Mouse (Mus musculus) G1E-ER4 (cell line): Measurements from ENCODE around the gene Rnf168. TPM values are rescaled to one million over a fixed set of nuclear protein-coding genes. Genes with fewer than 3 reads are reported as not detected.

Source experiments
- GATA1 ChIP-seq: IDR thresholded peaks from one replicate; pipeline ENCODE4 v1.8.0; 2012; ENCODE audit warnings: low read length, inconsistent platforms
- polyA plus RNA-seq: library from polyadenylated mRNA; stranded (reverse); fragments of >175 nt; gene quantifications from 2 replicates; pipeline ENCODE4 v1.2.3, GENCODE M21; 2012

Gene Rnf168
- polyA plus RNA-seq, 1 experiment: 15.3 TPM

GRCm38 (mm10) chr16:32303886-32304285 lies 26.6 kb downstream of the Rnf168 start:
- TF ChIP-seq GATA1: no peak

GRCm38 (mm10) chr16:32311970-32312369 lies 34.7 kb downstream of the Rnf168 start:
- no peak for TF ChIP-seq GATA1

- TF ChIP-seq GATA1: no peak
Measured at GRCm38 (mm10) chr16:32312386-32312785, 35.1 kb downstream of the Rnf168 start.

- no peak for TF ChIP-seq GATA1
Measured at GRCm38 (mm10) chr16:32312859-32313258, 35.6 kb downstream of the Rnf168 start.

GRCm38 (mm10) chr16:32316601-32317000 lies 39.3 kb downstream of the Rnf168 start:
- no peak for TF ChIP-seq GATA1

GRCm38 (mm10) chr16:32323953-32324352 lies 46.7 kb downstream of the Rnf168 start:
- TF ChIP-seq GATA1: no peak

- no peak for TF ChIP-seq GATA1
Measured at GRCm38 (mm10) chr16:32330876-32331670, 53.8 kb downstream of the Rnf168 start.

- TF ChIP-seq GATA1: no peak
Measured at GRCm38 (mm10) chr16:32332040-32332555, 54.8 kb downstream of the Rnf168 start, which contains the start of gene Ubxn7. Gene Ubxn7, plus strand, starts transcription at chr16:32332257.

- no peak for TF ChIP-seq GATA1
Measured at GRCm38 (mm10) chr16:32332556-32333511, 55.6 kb downstream of the Rnf168 start.

- no peak for TF ChIP-seq GATA1
Measured at GRCm38 (mm10) chr16:32335146-32335545, 57.9 kb downstream of the Rnf168 start.

GRCm38 (mm10) chr16:32336026-32336780 lies 58.9 kb downstream of the Rnf168 start:
- no peak for TF ChIP-seq GATA1

GRCm38 (mm10) chr16:32337001-32337400 lies 59.7 kb downstream of the Rnf168 start:
- no peak for TF ChIP-seq GATA1

- no peak for TF ChIP-seq GATA1
Measured at GRCm38 (mm10) chr16:32340451-32340850, 63.2 kb downstream of the Rnf168 start.

- no peak for TF ChIP-seq GATA1
Measured at GRCm38 (mm10) chr16:32345521-32345920, 68.3 kb downstream of the Rnf168 start.

- no peak for TF ChIP-seq GATA1
Measured at GRCm38 (mm10) chr16:32350776-32351175, 73.5 kb downstream of the Rnf168 start.

Other genes with a start within 250 kb of the Rnf168 start
- gene Pak2, start 198.1 kb upstream of the Rnf168 start, polyA plus RNA-seq: 29.8 and 41.3 TPM in 2 replicates
- gene Pigx, start 177.7 kb upstream of the Rnf168 start, polyA plus RNA-seq: 14.8 and 21.0 TPM in 2 replicates
- 2.2 and 3.8 TPM in 2 replicates for gene Cep19, start 177.7 kb upstream of the Rnf168 start, polyA plus RNA-seq
- 70.3 and 74.8 TPM in 2 replicates for gene Nrros, start 111.9 kb upstream of the Rnf168 start, polyA plus RNA-seq
- gene Bex6, start 97.6 kb upstream of the Rnf168 start, polyA plus RNA-seq: not detected in 2 replicates
- gene Fbxo45, start 30.3 kb upstream of the Rnf168 start, polyA plus RNA-seq: 6.3 and 9.0 TPM in 2 replicates
- 13.0 and 15.6 TPM in 2 replicates for gene Wdr53, start 30.2 kb upstream of the Rnf168 start, polyA plus RNA-seq
- gene Smco1, start 6.0 kb upstream of the Rnf168 start, polyA plus RNA-seq: not detected in 2 replicates
- gene Ubxn7, start 54.8 kb downstream of the Rnf168 start, polyA plus RNA-seq: 6.1 and 8.3 TPM in 2 replicates
- not detected in 2 replicates for gene Tm4sf19, start 123.0 kb downstream of the Rnf168 start, polyA plus RNA-seq
- 0.08 and 0.10 TPM in 2 replicates for gene Tctex1d2, start 142.2 kb downstream of the Rnf168 start, polyA plus RNA-seq
- 50.1 and 64.7 TPM in 2 replicates for gene Pcyt1a, start 153.5 kb downstream of the Rnf168 start, polyA plus RNA-seq
- gene Slc51a, start 210.4 kb downstream of the Rnf168 start, polyA plus RNA-seq: 0.04 and 0.11 TPM in 2 replicates
- gene Zdhhc19, start 218.8 kb downstream of the Rnf168 start, polyA plus RNA-seq: not detected in 2 replicates